Mouse (Mus musculus) forebrain, embryonic 14.5 days (tissue): ENCODE data around the gene Hoxa11. TPM values are rescaled to one million over a fixed set of nuclear protein-coding genes. Genes with fewer than 3 reads are reported as not detected.

ENCODE experiments used
- ATAC-seq: fragments of 200-750 bp; cut with Nextera tagmentation; 2 replicates; pipeline ENCODE4 v1.8.0; 2017; ENCODE audit warnings: mild to moderate bottlenecking, moderate library complexity
- DNase-seq: peaks from one replicate; pipeline ENCODE4 v3.0.0-alpha.2; 2015; ENCODE audit warnings: low spot score
- H3K27ac ChIP-seq: fragments of 300-500 bp; sonication (generic); 2 replicates; pipeline ENCODE4 v1.5.1; 2014; ENCODE audit warnings: low read depth, mild to moderate bottlenecking, control low read depth, low read length, moderate library complexity
- H3K27me3 ChIP-seq: fragments of 300-500 bp; sonication (generic); replicated peaks from 2 replicates; pipeline ENCODE4 v1.6.1; 2014; ENCODE audit warnings: low read length, control low read depth, mixed read lengths; ENCODE audit not compliant: control insufficient read depth, insufficient read depth
- H3K36me3 ChIP-seq: fragments of 300-500 bp; sonication (generic); 2 replicates; pipeline ENCODE4 v1.6.1; 2014; ENCODE audit warnings: low read length, control low read depth; ENCODE audit not compliant: control insufficient read depth, insufficient read depth
- H3K4me1 ChIP-seq: fragments of 300-500 bp; sonication (generic); 2 replicates; pipeline ENCODE4 v1.6.1; 2014; ENCODE audit warnings: antibody characterized with exemption, low read length, control low read depth; ENCODE audit not compliant: control insufficient read depth, insufficient read depth
- H3K4me2 ChIP-seq: fragments of 300-500 bp; sonication (generic); 2 replicates; pipeline ENCODE4 v1.6.1; 2014; ENCODE audit warnings: mild to moderate bottlenecking, control low read depth, low read length
- H3K4me3 ChIP-seq: fragments of 300-500 bp; sonication (generic); 2 replicates; pipeline ENCODE4 v1.5.1; 2014; ENCODE audit warnings: low read depth, low read length, control low read depth
- H3K9ac ChIP-seq: fragments of 300-500 bp; sonication (generic); 2 replicates; pipeline ENCODE4 v1.6.1; 2014; ENCODE audit warnings: mild to moderate bottlenecking, low read length, control low read depth, moderate library complexity
- H3K9me3 ChIP-seq: fragments of 300-500 bp; sonication (generic); replicated peaks from 2 replicates; pipeline ENCODE4 v1.6.1; 2016; ENCODE audit warnings: low read length, control low read depth, mixed read lengths; ENCODE audit not compliant: control insufficient read depth
- WGBS: fragments of 180-500 bp; shearing (Covaris S2); extraction: QIAGEN DNeasy Blood & Tissue Kit; methylation state at CpG from one replicate; pipeline ENCODE4 v1.1.7; 2014; 5-methylcytosine and 5-hydroxymethylcytosine counted together
- polyA plus RNA-seq: library from polyadenylated mRNA; unstranded; fragments of >200 nt; fragmentation: Nextera tagmentation; extraction: Ambion mirVana; gene quantifications from 2 replicates; pipeline ENCODE4 v1.2.1, GENCODE M21; 2014

Gene Hoxa11
- polyA plus RNA-seq, 1 experiment from 2014 or later, result not detected

GRCm38 (mm10) chr6:52213119-52213986 is 32.3 kb downstream of the Hoxa11 start, which contains the start of the genes Hoxa3 and Gm28308:
Hoxa3 (minus strand) TSS chr6:52213336.
Gm28308 (minus strand) TSS chr6:52213339.
- no peak within 1 kb of the TSS for H3K9ac ChIP-seq
- peaks cover 98% of the 10 kb centered on the region for H3K27me3 ChIP-seq
- ATAC-seq (no peak), DNase-seq (no peak)
- no peaks in the 10 kb centered on the region for H3K36me3 ChIP-seq
- H3K4me1 ChIP-seq, result peaks cover 6% of the 10 kb centered on the region; the same call in 1 of the 2 replicates
- no peak within 1 kb of the TSS for H3K4me2 ChIP-seq
- no peak within 1 kb of the TSS for H3K27ac ChIP-seq
- 3% methylated on average over 38 of the region's 38 CpGs for WGBS
- no peak within 1 kb of the TSS for H3K4me3 ChIP-seq
- H3K9me3 ChIP-seq, result no peaks in the 10 kb centered on the region

GRCm38 (mm10) chr6:52212556-52213118 is 33.0 kb downstream of the Hoxa11 start:
- Histone ChIP-seq H3K27me3 (peaks cover 98% of the 10 kb centered on the region), H3K4me2 (no peak overlapping the region), H3K27ac (no peak overlapping the region), H3K9me3 (no peaks in the 10 kb centered on the region), H3K36me3 (no peaks in the 10 kb centered on the region), H3K4me1 (peaks cover 6% of the 10 kb centered on the region; the same call in 1 of the 2 replicates), H3K9ac (no peak overlapping the region), H3K4me3 (no peak overlapping the region)
- ATAC-seq, result no peak
- 2% methylated on average over 22 of the region's 22 CpGs for WGBS
- DNase-seq, result no peak

- Histone ChIP-seq H3K27ac (no peak overlapping the region), H3K4me1 (0 out of 2 replicates have a peak, but pooled peaks cover 1% of the 10 kb centered on the region), H3K27me3 (peaks cover 98% of the 10 kb centered on the region), H3K9me3 (no peaks in the 10 kb centered on the region), H3K36me3 (no peaks in the 10 kb centered on the region), H3K9ac (no peak overlapping the region), H3K4me2 (no peak overlapping the region), H3K4me3 (no peak overlapping the region)
- WGBS, result 6% methylated on average over 13 of the region's 13 CpGs
- ATAC-seq (no peak), DNase-seq (no peak)
Measured at GRCm38 (mm10) chr6:52211961-52212360, 33.6 kb downstream of the Hoxa11 start.

GRCm38 (mm10) chr6:52211170-52211935 is 34.3 kb downstream of the Hoxa11 start:
- WGBS, result 1% methylated on average over 37 of the region's 37 CpGs
- Histone ChIP-seq H3K4me3 (no peak overlapping the region), H3K27me3 (peaks cover 98% of the 10 kb centered on the region), H3K9me3 (no peaks in the 10 kb centered on the region), H3K27ac (no peak overlapping the region), H3K9ac (no peak overlapping the region), H3K4me1 (no peaks in the 10 kb centered on the region), H3K4me2 (no peak overlapping the region), H3K36me3 (no peaks in the 10 kb centered on the region)
- ATAC-seq, result peak; percentile 73
- DNase-seq, result peak; percentile 88

- WGBS, result 6% methylated on average over 12 of the region's 12 CpGs
- no peak overlapping the region for H3K4me3 ChIP-seq
- no peak overlapping the region for H3K27ac ChIP-seq
- no peaks in the 10 kb centered on the region for H3K9me3 ChIP-seq
- H3K4me2 ChIP-seq, result no peak overlapping the region
- no peak for ATAC-seq
- H3K9ac ChIP-seq, result no peak overlapping the region
- peaks cover 97% of the 10 kb centered on the region for H3K27me3 ChIP-seq
- H3K4me1 ChIP-seq, result no peaks in the 10 kb centered on the region
- DNase-seq, result no peak
- no peaks in the 10 kb centered on the region for H3K36me3 ChIP-seq
Measured at GRCm38 (mm10) chr6:52209685-52210046, 35.9 kb downstream of the Hoxa11 start.

- no peak overlapping the region for H3K27ac ChIP-seq
- ATAC-seq (no peak), DNase-seq (no peak)
- H3K9me3 ChIP-seq, result no peaks in the 10 kb centered on the region
- H3K27me3 ChIP-seq, result peaks cover 97% of the 10 kb centered on the region
- H3K36me3 ChIP-seq, result no peaks in the 10 kb centered on the region
- no peak overlapping the region for H3K4me3 ChIP-seq
- no peaks in the 10 kb centered on the region for H3K4me1 ChIP-seq
- WGBS, result 3% methylated on average over 18 of the region's 18 CpGs
- H3K9ac ChIP-seq, result no peak overlapping the region
- H3K4me2 ChIP-seq, result no peak overlapping the region
Measured at GRCm38 (mm10) chr6:52208868-52209684, 36.5 kb downstream of the Hoxa11 start.

- H3K27me3 ChIP-seq, result peaks cover 97% of the 10 kb centered on the region
- under 1% methylated on average over 47 of the region's 47 CpGs for WGBS
- H3K4me2 ChIP-seq, result no peak within 1 kb of the TSS
- H3K36me3 ChIP-seq, result no peaks in the 10 kb centered on the region
- ATAC-seq (no peak), DNase-seq (no peak)
- no peak within 1 kb of the TSS for H3K4me3 ChIP-seq
- H3K9ac ChIP-seq, result no peak within 1 kb of the TSS
- no peaks in the 10 kb centered on the region for H3K4me1 ChIP-seq
- no peaks in the 10 kb centered on the region for H3K9me3 ChIP-seq
- no peak within 1 kb of the TSS for H3K27ac ChIP-seq
Measured at GRCm38 (mm10) chr6:52208072-52208867, 37.3 kb downstream of the Hoxa11 start, which contains the start of gene Hoxa6. Hoxa6 (minus strand) TSS chr6:52208722.

- Histone ChIP-seq H3K4me2 (no peak overlapping the region), H3K4me3 (no peak overlapping the region), H3K9ac (no peak overlapping the region), H3K36me3 (no peaks in the 10 kb centered on the region), H3K27ac (no peak overlapping the region), H3K27me3 (peaks cover 97% of the 10 kb centered on the region), H3K4me1 (no peaks in the 10 kb centered on the region), H3K9me3 (no peaks in the 10 kb centered on the region)
- ATAC-seq (no peak), DNase-seq (no peak)
Measured at GRCm38 (mm10) chr6:52207684-52207976, 38.0 kb downstream of the Hoxa11 start.
